Mouse (Mus musculus) embryonic facial prominence, embryonic 11.5 days (tissue): ENCODE data around the gene Gigyf2. TPM values are rescaled to one million over a fixed set of nuclear protein-coding genes. Genes with fewer than 3 reads are reported as not detected.

Experiments
- ATAC-seq: fragments of 200-750 bp; cut with Nextera tagmentation; replicated peaks from 2 replicates; pipeline ENCODE4 v1.8.0; 2017; ENCODE audit warnings: low read depth; ENCODE audit not compliant: insufficient number of reproducible peaks, low FRiP score, low TSS enrichment
- DNase-seq: peaks from one replicate; pipeline ENCODE4 v3.0.0-alpha.2; 2015; ENCODE audit warnings: low spot score
- H3K27ac ChIP-seq: fragments of 300-500 bp; sonication (generic); replicated peaks from 2 replicates; pipeline ENCODE4 v1.5.1; 2014; ENCODE audit warnings: mild to moderate bottlenecking, low read depth, low read length, control low read depth
- H3K27me3 ChIP-seq: fragments of 300-500 bp; sonication (generic); 2 replicates; pipeline ENCODE4 v1.6.1; 2014; ENCODE audit warnings: mild to moderate bottlenecking, low read length, moderate library complexity, mixed read lengths; ENCODE audit not compliant: control insufficient read depth, insufficient read depth
- H3K36me3 ChIP-seq: fragments of 300-500 bp; sonication (generic); replicated peaks from 2 replicates; pipeline ENCODE4 v1.6.1; 2014; ENCODE audit warnings: low read depth, mild to moderate bottlenecking, low read length, moderate library complexity, mixed read lengths; ENCODE audit not compliant: control insufficient read depth, insufficient read depth
- H3K4me1 ChIP-seq: fragments of 300-500 bp; sonication (generic); 2 replicates; pipeline ENCODE4 v1.6.1; 2014; ENCODE audit warnings: low read length, mixed read lengths; ENCODE audit not compliant: control insufficient read depth, insufficient read depth
- H3K4me2 ChIP-seq: fragments of 300-500 bp; sonication (generic); 2 replicates; pipeline ENCODE4 v1.6.1; 2014; ENCODE audit warnings: low read depth, mild to moderate bottlenecking, control low read depth, low read length, moderate library complexity
- H3K4me3 ChIP-seq: fragments of 300-500 bp; sonication (generic); 2 replicates; pipeline ENCODE4 v1.5.1; 2014; ENCODE audit warnings: low read depth, low read length, control low read depth
- H3K9ac ChIP-seq: fragments of 300-500 bp; sonication (generic); replicated peaks from 2 replicates; pipeline ENCODE4 v1.6.1; 2014; ENCODE audit warnings: mild to moderate bottlenecking, control low read depth, low read length
- H3K9me3 ChIP-seq: fragments of 300-500 bp; sonication (generic); replicated peaks from 2 replicates; pipeline ENCODE4 v1.6.1; 2016; ENCODE audit warnings: mild to moderate bottlenecking, low read length, inconsistent platforms, mixed read lengths; ENCODE audit not compliant: control insufficient read depth
- WGBS: fragments of 180-500 bp; shearing (Covaris S2); extraction: QIAGEN DNeasy Blood & Tissue Kit; methylation state at CpG from one replicate; pipeline ENCODE4 v1.1.7; 2014; 5-methylcytosine and 5-hydroxymethylcytosine counted together
- polyA plus RNA-seq: library from polyadenylated mRNA; unstranded; fragments of >200 nt; fragmentation: Nextera tagmentation; extraction: Ambion mirVana; gene quantifications from 2 replicates; pipeline ENCODE4 v1.2.1, GENCODE M21; 2014

The Gigyf2 gene
- polyA plus RNA-seq, 1 experiment from 2014 or later, result 49.1 TPM

- H3K4me1 ChIP-seq, result no peaks in the 10 kb centered on the region
- no peak overlapping the region for H3K9ac ChIP-seq
- ATAC-seq (no peak), DNase-seq (peak; percentile 42)
- H3K27me3 ChIP-seq, result no peaks in the 10 kb centered on the region
- H3K36me3 ChIP-seq, result no peaks in the 10 kb centered on the region
- H3K4me2 ChIP-seq, result no peak overlapping the region
- H3K9me3 ChIP-seq, result no peaks in the 10 kb centered on the region
- WGBS, result 63% methylated on average over 15 of the region's 15 CpGs
- H3K27ac ChIP-seq, result no peak overlapping the region
- H3K4me3 ChIP-seq, result no peak overlapping the region
These were observed 34.2 kb upstream of the Gigyf2 start for GRCm38 (mm10) chr1:87292420-87293190.

DNA sequence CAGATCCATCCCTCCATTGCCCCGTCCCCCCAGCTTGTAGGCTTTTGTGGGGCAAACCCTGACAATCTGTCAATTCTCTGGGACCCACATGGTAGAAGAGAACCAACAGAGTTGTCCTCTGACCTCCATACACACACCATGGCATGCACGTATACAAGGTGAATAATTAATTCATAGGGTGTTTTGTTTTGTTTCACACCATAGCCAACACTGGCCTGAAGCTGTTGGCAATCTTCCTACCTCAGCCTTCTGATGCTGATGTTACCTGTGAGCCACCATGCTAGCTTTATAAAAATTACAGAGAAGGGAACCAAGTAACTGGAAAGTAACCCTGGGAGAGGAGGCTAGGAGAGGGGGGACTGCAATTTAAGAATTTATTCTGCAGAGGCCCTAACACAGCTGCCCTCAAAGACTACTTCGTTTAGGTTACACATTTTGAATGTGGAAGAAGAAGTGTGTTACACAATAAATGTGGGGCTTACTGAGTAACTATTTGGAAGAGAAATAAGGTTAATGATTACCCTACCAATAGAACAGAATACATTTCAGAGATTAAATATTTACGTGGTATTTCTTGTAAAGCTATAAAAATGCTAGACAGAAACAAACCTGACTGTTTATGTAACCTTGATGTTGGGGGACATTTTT, 32.6 kb upstream of the Gigyf2 start:
- DNase-seq (no peak), ATAC-seq (no peak)
- no peaks in the 10 kb centered on the region for H3K9me3 ChIP-seq
- 81% methylated on average over 4 of the region's 4 CpGs for WGBS
- no peaks in the 10 kb centered on the region for H3K36me3 ChIP-seq
- H3K4me2 ChIP-seq, result no peak overlapping the region
- H3K27me3 ChIP-seq, result no peaks in the 10 kb centered on the region
- no peak overlapping the region for H3K9ac ChIP-seq
- no peak overlapping the region for H3K27ac ChIP-seq
- H3K4me1 ChIP-seq, result no peaks in the 10 kb centered on the region
- H3K4me3 ChIP-seq, result no peak overlapping the region

DNA sequence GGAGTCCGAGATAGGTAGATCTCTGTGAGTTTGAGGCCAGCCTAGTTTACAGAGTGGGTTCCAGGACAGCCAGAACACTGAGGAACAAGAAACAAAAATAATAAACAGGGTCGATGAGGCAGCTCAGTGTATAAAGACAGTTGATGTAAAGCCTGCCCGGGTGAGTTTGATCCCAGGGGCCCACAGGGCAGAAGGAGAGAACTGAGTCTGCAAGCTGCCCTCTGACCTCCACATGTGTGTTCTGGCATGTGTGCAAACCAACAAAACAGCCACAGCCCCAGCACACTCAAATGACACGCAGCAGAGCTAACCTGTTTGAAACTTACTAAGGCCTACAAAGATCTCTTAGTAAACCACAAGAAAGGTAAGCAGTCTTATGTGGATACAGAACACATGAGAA, 31.8 kb upstream of the Gigyf2 start:
- Histone ChIP-seq H3K27ac (no peak overlapping the region), H3K27me3 (no peaks in the 10 kb centered on the region), H3K9ac (no peak overlapping the region), H3K4me2 (no peak overlapping the region), H3K4me3 (no peak overlapping the region), H3K36me3 (no peaks in the 10 kb centered on the region), H3K9me3 (no peaks in the 10 kb centered on the region), H3K4me1 (no peaks in the 10 kb centered on the region)
- no peak for DNase-seq
- no peak for ATAC-seq
- 56% methylated on average over 4 of the region's 4 CpGs for WGBS

DNA sequence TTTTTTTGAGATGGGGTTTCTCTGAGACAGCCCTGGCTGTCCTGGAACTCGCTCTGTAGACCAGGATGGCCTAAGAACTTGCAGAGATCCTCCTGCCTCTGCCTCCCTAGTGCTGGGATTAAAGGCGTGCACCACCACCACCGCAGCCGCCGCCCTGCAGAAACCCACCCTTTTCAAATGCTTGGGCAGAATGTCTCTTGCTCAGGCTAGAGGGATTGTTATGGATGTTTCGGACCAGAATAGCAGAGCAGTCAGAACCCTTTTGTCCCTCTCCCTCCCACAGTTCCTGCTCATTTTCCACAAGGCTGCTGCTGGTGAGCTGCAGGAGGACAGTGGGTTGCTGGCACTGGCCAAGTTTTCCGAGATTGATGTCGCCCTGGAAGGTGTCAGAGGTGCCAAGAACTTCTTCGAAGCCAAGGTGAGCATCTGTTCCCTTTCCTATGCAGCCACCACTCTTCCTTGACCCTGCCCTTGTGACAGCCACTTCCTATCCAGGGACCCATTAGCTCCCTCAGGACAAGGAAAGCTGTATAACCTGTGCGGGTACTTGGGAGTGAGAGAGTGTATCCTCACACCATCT, 29.4 kb upstream of the Gigyf2 start:
- Histone ChIP-seq H3K27ac (no peak overlapping the region), H3K4me3 (no peak overlapping the region), H3K4me1 (no peaks in the 10 kb centered on the region), H3K36me3 (no peaks in the 10 kb centered on the region), H3K27me3 (no peaks in the 10 kb centered on the region), H3K9ac (no peak overlapping the region), H3K9me3 (no peaks in the 10 kb centered on the region), H3K4me2 (no peak overlapping the region)
- DNase-seq, result no peak
- ATAC-seq, result no peak
- 87% methylated on average over 10 of the region's 10 CpGs for WGBS

GRCm38 (mm10) chr1:87300360-87301286, 26.2 kb upstream of the Gigyf2 start:
- H3K9ac ChIP-seq, result no peak overlapping the region
- no peak overlapping the region for H3K4me3 ChIP-seq
- H3K4me2 ChIP-seq, result no peak overlapping the region
- DNase-seq, result no peak
- H3K9me3 ChIP-seq, result no peaks in the 10 kb centered on the region
- no peaks in the 10 kb centered on the region for H3K36me3 ChIP-seq
- no peaks in the 10 kb centered on the region for H3K27me3 ChIP-seq
- no peak for ATAC-seq
- 76% methylated on average over 14 of the region's 14 CpGs for WGBS
- no peak overlapping the region for H3K27ac ChIP-seq
- H3K4me1 ChIP-seq, result no peaks in the 10 kb centered on the region

DNA sequence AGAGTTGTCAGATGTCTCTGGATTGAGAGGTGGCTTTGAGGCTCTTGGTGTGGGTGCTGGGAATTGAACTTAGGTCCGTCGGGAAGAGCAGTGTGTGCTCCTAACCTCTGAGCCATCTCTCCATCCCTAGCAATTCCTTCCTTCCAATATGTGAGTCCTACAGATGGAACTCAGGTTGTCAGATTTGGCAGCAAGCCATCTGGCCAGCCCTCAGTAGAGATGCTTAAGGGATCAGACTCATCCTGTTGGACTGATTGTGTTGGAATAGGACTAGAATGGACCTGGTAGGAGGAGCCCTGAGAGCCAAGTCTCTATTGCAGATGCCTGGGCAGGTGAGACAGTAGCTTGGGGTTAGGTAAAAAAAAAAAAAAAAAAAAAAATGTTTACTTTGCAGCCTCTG, 24.8 kb upstream of the Gigyf2 start:
- Histone ChIP-seq H3K27me3 (no peaks in the 10 kb centered on the region), H3K4me2 (no peak overlapping the region), H3K9me3 (no peaks in the 10 kb centered on the region), H3K4me3 (no peak overlapping the region), H3K36me3 (no peaks in the 10 kb centered on the region), H3K9ac (no peak overlapping the region), H3K4me1 (no peaks in the 10 kb centered on the region), H3K27ac (no peak overlapping the region)
- ATAC-seq (no peak), DNase-seq (no peak)
- WGBS, result 86% methylated on average over 2 of the region's 2 CpGs

- Histone ChIP-seq H3K27ac (no peak overlapping the region), H3K27me3 (no peaks in the 10 kb centered on the region), H3K4me3 (no peak overlapping the region), H3K4me1 (no peaks in the 10 kb centered on the region), H3K36me3 (no peaks in the 10 kb centered on the region), H3K4me2 (no peak overlapping the region), H3K9me3 (no peaks in the 10 kb centered on the region), H3K9ac (no peak overlapping the region)
- ATAC-seq (no peak), DNase-seq (no peak)
- WGBS, result 78% methylated on average over 3 of the region's 3 CpGs
These were observed 17.8 kb upstream of the Gigyf2 start for GRCm38 (mm10) chr1:87308952-87309351.
